Mouse (Mus musculus): ENCODE data around the gene Kif26a. TPM values are rescaled to one million over a fixed set of nuclear protein-coding genes. Genes with fewer than 3 reads are reported as not detected.

The Kif26a gene
- polyA plus RNA-seq, 1 experiment from 2014 or later, result 5.0 TPM

DNA sequence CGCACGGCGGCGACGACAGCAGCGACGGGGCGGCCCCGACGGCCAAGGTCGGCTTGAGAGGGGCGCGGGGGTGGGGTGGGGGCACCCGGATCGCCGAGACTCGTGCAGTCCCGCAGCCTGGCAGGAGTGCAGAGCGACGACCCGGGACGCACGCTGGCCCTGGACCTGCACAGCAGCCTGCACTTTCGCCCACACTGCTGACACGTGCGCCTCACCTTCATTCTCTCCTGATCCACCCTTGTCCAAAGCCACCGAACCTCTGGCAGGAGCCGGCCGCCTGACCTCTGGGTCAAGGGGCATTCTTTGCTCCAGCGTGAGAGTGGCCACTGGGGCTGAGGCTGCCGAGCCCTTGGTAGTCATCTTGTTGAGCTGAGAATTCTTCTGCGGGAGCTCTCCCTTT is 15.1 kb upstream of the Kif26a start:
- H3K4me3 ChIP-seq, result peak overlapping the region; percentile 77
- H3K9me3 ChIP-seq, result no peaks in the 10 kb centered on the region
- H3K27me3 ChIP-seq, result peaks cover 52% of the 10 kb centered on the region
- H3K36me3 ChIP-seq, result no peaks in the 10 kb centered on the region
- ATAC-seq (ENCODE audit: insufficient number of reproducible peaks, insufficient read depth, low FRiP score, low TSS enrichment), result no peak
- peaks cover 14% of the 10 kb centered on the region; the same call in 1 of the 2 replicates for H3K4me1 ChIP-seq
- H3K27ac ChIP-seq, result no peak overlapping the region
- 10% methylated on average over 31 of the region's 32 CpGs for WGBS
- H3K9ac ChIP-seq, result peak overlapping the region; percentile 78
- peak overlapping the region; percentile 93 for H3K4me2 ChIP-seq (replicated peaks)

DNA sequence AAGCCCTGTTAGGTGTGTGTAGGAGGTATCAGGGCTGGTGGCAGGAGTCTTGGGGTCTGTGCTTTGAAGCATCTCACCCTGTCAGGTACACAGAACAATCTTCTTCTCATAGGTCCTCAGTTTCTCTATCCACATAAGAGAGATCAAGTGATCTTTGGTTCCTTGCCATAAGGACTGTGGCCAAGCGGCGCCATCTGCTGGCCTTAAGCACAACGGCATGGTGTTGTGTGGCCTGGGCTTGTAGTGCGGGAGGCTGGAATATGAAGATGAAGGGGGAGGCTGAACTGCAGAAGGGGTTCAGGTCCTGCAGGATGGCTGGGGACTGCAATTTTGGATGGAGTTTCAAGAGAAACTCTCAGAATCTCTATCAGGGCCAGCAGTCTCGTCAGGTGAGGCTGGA is 5.8 kb upstream of the Kif26a start:
- Histone ChIP-seq H3K9ac (no peak overlapping the region), H3K27ac (no peak overlapping the region), H3K4me1 (peaks cover 17% of the 10 kb centered on the region), H3K36me3 (no peaks in the 10 kb centered on the region), H3K27me3 (peaks cover 53% of the 10 kb centered on the region), H3K4me3 (no peak overlapping the region), H3K9me3 (no peaks in the 10 kb centered on the region), H3K4me2 (replicated peaks) (no peak overlapping the region)
- ATAC-seq (ENCODE audit: insufficient number of reproducible peaks, insufficient read depth, low FRiP score, low TSS enrichment), result no peak
- WGBS, result 2% methylated on average over 5 of the region's 5 CpGs

DNA sequence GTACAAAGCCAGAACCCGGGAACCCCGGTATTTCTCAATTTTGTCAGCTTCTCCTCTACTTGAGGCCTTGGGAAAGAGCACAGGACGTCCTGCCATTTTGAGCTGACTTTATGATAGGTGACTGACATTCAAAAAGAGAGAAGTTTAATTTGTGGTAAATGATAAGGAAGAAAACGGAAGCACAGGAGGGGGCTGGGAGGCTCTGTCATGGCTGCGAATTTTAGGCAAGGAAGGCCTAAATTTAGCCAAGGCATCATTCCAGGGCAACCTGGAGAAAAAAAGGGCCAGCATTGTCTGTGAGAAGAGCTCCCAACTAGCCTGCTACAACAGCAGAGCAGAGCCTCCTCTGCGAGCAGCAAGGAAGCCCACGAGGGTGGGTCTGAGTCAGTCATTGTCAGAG is 5.3 kb upstream of the Kif26a start:
- whole genome bisulfite sequencing, result 63% methylated on average over 7 of the region's 7 CpGs
- Histone ChIP-seq H3K27ac (no peak overlapping the region), H3K4me3 (no peak overlapping the region), H3K4me2 (replicated peaks) (no peak overlapping the region), H3K9me3 (no peaks in the 10 kb centered on the region), H3K36me3 (no peaks in the 10 kb centered on the region), H3K4me1 (peaks cover 17% of the 10 kb centered on the region), H3K9ac (no peak overlapping the region), H3K27me3 (peaks cover 53% of the 10 kb centered on the region)
- ATAC-seq (ENCODE audit: insufficient number of reproducible peaks, insufficient read depth, low FRiP score, low TSS enrichment), result no peak

DNA sequence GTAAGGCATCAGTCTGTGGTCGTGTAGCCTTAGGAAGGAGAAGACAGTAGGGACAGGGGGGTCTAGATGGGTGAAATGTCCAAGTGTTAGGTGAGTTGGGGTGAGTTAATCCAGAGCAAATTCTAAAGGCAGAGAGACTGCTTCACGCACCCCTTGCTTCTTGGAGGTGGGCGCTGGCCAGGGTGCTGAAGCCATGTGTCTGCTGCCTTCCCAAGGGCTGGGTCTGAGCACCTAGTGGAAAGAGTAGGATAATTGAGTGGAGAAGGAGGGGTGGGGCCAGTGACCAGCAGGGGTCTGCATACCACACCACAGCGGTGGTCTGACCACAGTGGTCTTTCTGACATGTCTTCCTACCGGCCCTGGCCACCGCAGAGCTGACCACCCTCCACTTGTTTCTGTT is 4.7 kb upstream of the Kif26a start:
- Histone ChIP-seq H3K9ac (no peak overlapping the region), H3K4me2 (replicated peaks) (no peak overlapping the region), H3K27ac (no peak overlapping the region), H3K27me3 (peaks cover 53% of the 10 kb centered on the region), H3K4me3 (no peak overlapping the region), H3K36me3 (no peaks in the 10 kb centered on the region), H3K9me3 (no peaks in the 10 kb centered on the region), H3K4me1 (peaks cover 19% of the 10 kb centered on the region)
- no peak for ATAC-seq (ENCODE audit: insufficient number of reproducible peaks, insufficient read depth, low FRiP score, low TSS enrichment)
- 2% methylated on average over 6 of the region's 6 CpGs for WGBS

DNA sequence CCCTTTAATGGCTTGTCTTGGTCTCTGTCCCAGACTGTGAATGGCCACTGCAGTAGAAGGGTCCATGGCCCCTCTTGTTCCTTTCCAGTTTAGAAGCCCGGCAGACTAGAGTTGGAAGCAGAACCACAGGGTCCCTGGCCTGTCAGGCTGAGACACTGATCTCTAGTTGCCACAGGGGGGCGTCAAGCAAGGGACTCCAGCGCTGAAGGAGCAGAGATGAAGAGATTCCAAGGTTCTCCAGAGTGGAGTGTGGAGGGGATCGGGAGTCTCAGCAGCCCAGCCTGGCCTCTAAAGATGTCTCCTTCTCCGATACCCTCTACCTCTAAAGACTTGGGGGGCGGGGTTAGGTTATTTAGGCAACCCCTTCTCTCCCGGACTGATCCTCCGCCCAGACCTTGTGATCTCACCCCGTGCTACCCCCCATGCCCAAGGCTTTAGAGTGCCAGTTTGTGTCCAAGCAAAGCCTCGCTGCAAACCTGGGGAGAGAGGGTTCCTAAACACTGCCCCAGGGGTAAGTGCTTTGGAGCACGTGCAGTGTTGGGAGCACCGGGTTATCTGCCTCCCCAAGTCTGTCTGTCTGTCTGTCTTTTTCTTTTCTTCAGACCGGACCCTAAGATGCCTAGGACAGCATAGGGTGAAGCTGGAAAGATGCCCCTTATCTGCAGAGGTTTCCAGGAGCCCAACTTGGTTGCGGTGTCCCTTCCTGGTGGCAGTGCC is 2.7 kb upstream of the Kif26a start:
- Histone ChIP-seq H3K27ac (no peak overlapping the region), H3K36me3 (no peaks in the 10 kb centered on the region), H3K4me2 (replicated peaks) (peak overlapping the region; percentile 92), H3K9me3 (no peaks in the 10 kb centered on the region), H3K4me3 (peak overlapping the region; percentile 50; the same call in 1 of the 2 replicates), H3K27me3 (peaks cover 47% of the 10 kb centered on the region), H3K4me1 (peaks cover 36% of the 10 kb centered on the region), H3K9ac (no peak overlapping the region)
- no peak for ATAC-seq (ENCODE audit: insufficient number of reproducible peaks, insufficient read depth, low FRiP score, low TSS enrichment)
- WGBS, result 5% methylated on average over 14 of the region's 14 CpGs

DNA sequence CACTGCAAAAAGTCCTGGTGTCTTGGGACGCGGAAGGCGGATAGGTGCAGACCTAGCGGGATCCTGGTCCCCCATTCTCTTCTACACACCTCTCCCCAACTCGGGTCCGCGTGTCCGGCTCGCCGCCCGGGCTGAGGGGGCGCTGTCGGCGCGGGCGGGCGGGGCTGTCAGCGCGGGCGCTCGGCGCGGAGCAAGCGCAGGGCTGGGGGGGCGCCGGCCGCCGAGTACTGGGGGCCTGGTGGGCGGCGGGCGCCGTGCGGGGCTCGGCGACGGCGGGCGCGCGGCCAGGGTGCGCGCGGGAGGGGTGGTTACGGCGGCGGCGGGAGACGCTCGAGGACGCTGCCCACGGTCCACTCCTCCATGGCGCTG is 2.2 kb upstream of the Kif26a start:
- Histone ChIP-seq H3K27me3 (peaks cover 47% of the 10 kb centered on the region), H3K9ac (peak overlapping the region; percentile 47), H3K4me1 (peaks cover 36% of the 10 kb centered on the region), H3K4me3 (peak overlapping the region; percentile 50), H3K36me3 (no peaks in the 10 kb centered on the region), H3K27ac (no peak overlapping the region), H3K9me3 (no peaks in the 10 kb centered on the region), H3K4me2 (replicated peaks) (peak overlapping the region; percentile 92)
- WGBS, result 1% methylated on average over 39 of the region's 52 CpGs
- ATAC-seq (ENCODE audit: insufficient number of reproducible peaks, insufficient read depth, low FRiP score, low TSS enrichment), result no peak

DNA sequence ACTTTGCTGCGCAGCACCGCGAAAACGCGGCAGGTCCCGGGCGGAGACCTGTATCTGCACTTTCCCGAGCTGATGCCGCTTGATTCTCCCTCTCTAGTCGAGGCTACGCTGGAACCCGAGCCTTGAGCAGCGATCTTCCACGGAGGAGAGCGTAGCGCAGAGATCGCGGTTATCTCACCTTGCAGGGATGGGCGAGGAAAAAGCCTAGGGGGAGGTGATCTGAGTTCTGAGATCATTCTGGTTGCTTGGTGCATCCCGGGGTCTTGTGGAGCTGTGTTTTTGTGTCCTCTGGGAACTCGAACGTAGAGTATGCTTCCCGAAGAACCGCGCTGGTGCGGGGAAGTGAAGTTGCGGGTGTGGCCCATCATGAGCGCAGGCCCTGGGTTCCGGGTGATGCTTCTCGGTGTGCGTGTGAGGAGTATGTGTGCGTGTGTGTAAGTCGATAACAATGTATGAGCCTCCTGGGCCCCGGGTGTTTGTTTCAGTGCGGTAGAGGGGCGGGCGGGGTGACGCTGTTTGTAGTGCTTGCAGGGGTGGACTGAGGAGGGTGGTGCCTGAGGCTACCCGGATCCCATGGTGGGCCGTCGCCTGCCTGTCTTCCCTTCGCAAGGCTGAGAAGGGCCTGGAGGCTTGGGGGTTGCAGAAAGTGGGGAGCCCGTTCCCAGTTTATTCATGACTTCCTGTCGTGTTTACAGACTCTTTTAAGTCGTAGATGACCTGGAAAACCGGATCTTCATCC is 1.5 kb upstream of the Kif26a start:
- Histone ChIP-seq H3K9me3 (no peaks in the 10 kb centered on the region), H3K9ac (peak overlapping the region; percentile 47; the same call in 1 of the 2 replicates), H3K27me3 (peaks cover 47% of the 10 kb centered on the region), H3K4me1 (peaks cover 36% of the 10 kb centered on the region), H3K4me2 (replicated peaks) (peak overlapping the region; percentile 92), H3K27ac (no peak overlapping the region), H3K4me3 (peak overlapping the region; percentile 50), H3K36me3 (no peaks in the 10 kb centered on the region)
- ATAC-seq (ENCODE audit: insufficient number of reproducible peaks, insufficient read depth, low FRiP score, low TSS enrichment), result no peak
- WGBS, result 1% methylated on average over 46 of the region's 46 CpGs

DNA sequence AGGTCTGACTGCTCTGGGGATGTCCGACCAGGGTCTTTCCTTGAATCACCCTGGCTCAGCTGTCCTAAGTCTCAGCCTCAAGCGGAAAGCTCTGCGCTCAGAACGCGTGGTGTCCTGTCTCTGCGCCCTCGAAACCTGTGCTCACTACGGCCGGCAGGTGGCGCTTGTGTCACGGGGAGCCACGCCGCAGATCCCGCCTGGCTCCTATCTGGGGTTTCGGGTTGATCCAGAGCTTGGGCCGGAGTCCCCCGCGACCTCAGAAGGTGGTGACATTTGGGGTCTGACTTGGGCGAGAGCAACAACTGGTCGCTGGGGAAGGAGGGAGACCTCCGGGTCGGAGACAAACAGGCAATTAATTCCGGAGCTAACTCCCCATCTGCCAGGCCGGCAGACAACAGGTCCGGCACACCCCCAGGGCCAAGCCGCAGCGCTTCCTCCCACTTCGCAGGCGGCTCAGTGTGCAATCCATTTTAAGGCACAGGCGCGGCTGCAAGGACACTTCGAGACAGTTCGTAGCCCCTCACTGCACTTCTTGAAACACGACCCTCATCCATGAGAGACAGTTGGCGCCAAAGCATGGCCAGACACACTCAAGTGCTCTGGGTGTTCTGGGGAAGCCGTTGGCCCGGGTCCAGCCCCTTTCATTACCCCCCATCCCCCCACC is 665 bp upstream of the Kif26a start:
- H3K27ac ChIP-seq, result peak overlapping the region; percentile 48; the same call in 1 of the 2 replicates
- H3K4me1 ChIP-seq, result peaks cover 43% of the 10 kb centered on the region
- under 1% methylated on average over 37 of the region's 37 CpGs for WGBS

DNA sequence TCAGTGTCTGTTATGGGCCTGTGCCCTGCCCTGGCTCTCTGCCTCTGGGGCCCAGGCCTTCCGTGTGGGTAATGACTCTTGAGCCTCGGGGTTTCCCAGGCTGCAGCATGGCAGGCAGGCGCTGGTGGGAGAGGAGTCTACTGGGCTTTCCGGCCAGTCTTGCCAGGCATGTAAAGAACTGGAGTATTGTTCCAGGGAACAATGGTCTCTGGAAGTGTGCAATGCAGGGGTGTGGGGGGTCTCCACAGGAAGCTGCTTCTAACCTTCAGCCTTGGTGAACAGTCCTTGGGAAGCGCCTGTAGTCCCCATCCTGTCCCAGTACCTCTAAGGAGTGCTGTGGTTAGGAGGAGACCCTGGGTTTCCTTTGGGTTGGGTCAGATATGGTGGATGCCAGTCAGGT is 1.4 kb downstream of the Kif26a start:
- ATAC-seq (ENCODE audit: insufficient number of reproducible peaks, insufficient read depth, low FRiP score, low TSS enrichment), result no peak
- Histone ChIP-seq H3K9me3 (no peaks in the 10 kb centered on the region), H3K4me1 (peaks cover 62% of the 10 kb centered on the region), H3K27me3 (peaks cover 28% of the 10 kb centered on the region), H3K27ac (peak overlapping the region; percentile 66), H3K4me3 (peak overlapping the region; percentile 50), H3K36me3 (no peaks in the 10 kb centered on the region), H3K9ac (peak overlapping the region; percentile 77), H3K4me2 (replicated peaks) (peak overlapping the region; percentile 92)
- WGBS, result 19% methylated on average over 5 of the region's 5 CpGs

More for the DNA sequence above, 665 bp upstream of the Kif26a start:
- peak; percentile 25 for ATAC-seq (ENCODE audit: insufficient number of reproducible peaks, insufficient read depth, low FRiP score, low TSS enrichment)
- Histone ChIP-seq H3K27me3 (peaks cover 47% of the 10 kb centered on the region), H3K9ac (no peak overlapping the region), H3K36me3 (no peaks in the 10 kb centered on the region), H3K4me2 (replicated peaks) (peak overlapping the region; percentile 92), H3K4me3 (peak overlapping the region; percentile 50), H3K9me3 (no peaks in the 10 kb centered on the region)

DNA sequence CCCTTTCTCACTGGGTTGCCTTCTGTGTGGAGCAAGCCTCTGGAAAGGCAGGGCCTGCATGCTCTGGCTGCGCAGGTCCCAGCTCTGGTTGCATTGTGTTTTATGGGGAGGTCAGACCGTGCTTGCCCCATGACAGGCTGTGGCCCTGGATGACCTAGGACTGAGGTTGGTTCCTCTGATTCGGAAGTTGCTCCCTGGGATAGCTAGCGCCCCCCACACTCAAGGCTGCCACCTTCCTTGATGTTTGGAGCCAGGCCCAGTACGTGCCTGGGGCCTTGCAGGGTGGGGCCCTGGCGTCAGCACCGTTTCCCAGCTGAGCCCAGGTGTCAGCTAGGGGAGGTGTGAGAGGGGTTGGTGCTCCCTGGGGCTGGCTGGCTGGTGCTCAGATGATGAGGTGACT is 4.0 kb downstream of the Kif26a start:
- H3K9ac ChIP-seq, result no peak overlapping the region; the same call in 1 of the 2 replicates
- WGBS, result 52% methylated on average over 7 of the region's 7 CpGs
- peaks cover 68% of the 10 kb centered on the region for H3K4me1 ChIP-seq
- no peak for ATAC-seq (ENCODE audit: insufficient number of reproducible peaks, insufficient read depth, low FRiP score, low TSS enrichment)
- no peaks in the 10 kb centered on the region for H3K36me3 ChIP-seq
- H3K4me2 ChIP-seq (replicated peaks), result no peak overlapping the region
- no peak overlapping the region for H3K27ac ChIP-seq
- no peaks in the 10 kb centered on the region for H3K9me3 ChIP-seq
- H3K27me3 ChIP-seq, result peaks cover 2% of the 10 kb centered on the region; the same call in 1 of the 2 replicates
- H3K4me3 ChIP-seq, result no peak overlapping the region

DNA sequence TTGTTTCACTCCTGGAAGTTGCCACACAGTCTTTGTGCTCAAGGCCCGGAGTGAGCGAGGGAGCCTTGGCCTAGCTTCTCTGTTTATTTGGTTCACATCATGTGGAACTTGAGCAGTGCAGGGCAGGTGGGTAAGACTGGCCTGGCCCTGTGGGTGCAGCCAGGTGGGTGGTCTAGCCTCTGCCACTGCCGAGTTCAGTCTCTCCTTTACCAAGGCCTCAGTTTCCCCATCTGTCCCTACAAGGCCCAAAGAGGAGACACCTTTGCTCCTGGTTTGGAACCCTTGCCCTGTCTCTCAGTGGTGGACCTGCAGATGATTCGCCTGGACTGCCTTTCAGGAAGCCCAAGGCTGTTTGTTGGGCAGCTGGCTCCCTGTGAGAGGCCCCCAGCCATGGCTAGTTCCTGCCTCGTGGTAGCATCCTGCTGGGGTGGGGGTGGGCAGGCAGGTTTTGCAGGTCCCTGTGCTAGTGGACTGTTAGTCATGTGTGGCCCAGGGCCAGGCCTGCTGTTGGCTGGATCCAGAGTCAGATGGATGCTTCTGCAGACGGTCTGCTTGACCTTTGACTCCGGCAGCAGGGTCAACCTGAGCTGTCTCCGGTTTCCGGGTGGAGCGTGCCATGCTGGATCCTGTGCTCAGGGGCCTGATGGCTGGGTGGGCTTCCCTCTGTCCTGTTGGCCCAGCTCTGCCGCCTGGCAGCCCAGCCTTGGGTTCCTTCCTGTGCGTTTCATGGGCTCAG is 5.4 kb downstream of the Kif26a start:
- Histone ChIP-seq H3K4me3 (no peak overlapping the region), H3K27me3 (no peaks in the 10 kb centered on the region), H3K9ac (no peak overlapping the region), H3K27ac (peak overlapping the region; percentile 67), H3K9me3 (no peaks in the 10 kb centered on the region), H3K36me3 (no peaks in the 10 kb centered on the region), H3K4me1 (peaks cover 72% of the 10 kb centered on the region), H3K4me2 (replicated peaks) (no peak overlapping the region)
- no peak for ATAC-seq (ENCODE audit: insufficient number of reproducible peaks, insufficient read depth, low FRiP score, low TSS enrichment)
- 23% methylated on average over 12 of the region's 12 CpGs for WGBS
